Mouse (Mus musculus) myocyte (in vitro differentiated cells): ENCODE measurements around the gene Cdca7l. TPM values are rescaled to one million over a fixed set of nuclear protein-coding genes. Genes with fewer than 3 reads are reported as not detected.

Source experiments
- H3K27me3 ChIP-seq: one replicate; pipeline ENCODE4 v1.6.1; 2011; ENCODE audit not compliant: control insufficient read depth, insufficient read depth, insufficient read length
- H3K36me3 ChIP-seq: one replicate; pipeline ENCODE4 v1.6.1; 2011; ENCODE audit not compliant: control insufficient read depth, insufficient read depth
- H3K4me2 ChIP-seq: one replicate; pipeline ENCODE4 v1.6.1; 2011; ENCODE audit warnings: low read depth, control low read depth
- H3K4me3 ChIP-seq: one replicate; pipeline ENCODE4 v1.5.1; 2011; ENCODE audit warnings: mild to moderate bottlenecking, control low read depth, moderate library complexity
- H3K79me2 ChIP-seq: one replicate; pipeline ENCODE4 v1.6.1; 2011; ENCODE audit not compliant: control insufficient read depth, insufficient read depth
- H3ac ChIP-seq: one replicate; pipeline ENCODE4 v1.6.1; 2011; ENCODE audit not compliant: control insufficient read depth, insufficient read length
- CEBPB ChIP-seq: IDR thresholded peaks from 2 replicates; pipeline ENCODE4 v1.6.1; 2011; ENCODE audit warnings: mild to moderate bottlenecking, moderate library complexity; ENCODE audit not compliant: poor library complexity, insufficient read depth, severe bottlenecking
- E2F4 ChIP-seq: IDR thresholded peaks from one replicate; pipeline ENCODE4 v1.6.1; 2011; ENCODE audit warnings: mild to moderate bottlenecking, control low read depth, moderate library complexity; ENCODE audit not compliant: insufficient read depth
- MAX ChIP-seq: IDR thresholded peaks from one replicate; pipeline ENCODE4 v1.6.1; 2011; ENCODE audit warnings: low read depth, mild to moderate bottlenecking, control low read depth
- MYOD1 ChIP-seq, 3 experiments: IDR thresholded peaks; one replicate each; pipeline ENCODE4 v1.6.1; 2011; ENCODE audit warnings: control low read depth in 2 of 3, low read depth in 2 of 3, mild to moderate bottlenecking in 2 of 3, moderate library complexity in 1 of 3; ENCODE audit not compliant: insufficient read length in 2 of 3, control insufficient read depth in 1 of 3
- MYOG ChIP-seq, 3 experiments: IDR thresholded peaks; one replicate each; pipeline ENCODE4 v1.6.1; 2011; ENCODE audit warnings: control low read depth in 2 of 3, low read depth in 2 of 3, mild to moderate bottlenecking in 2 of 3; ENCODE audit not compliant: insufficient read length in 2 of 3, control insufficient read depth in 1 of 3, insufficient read depth in 1 of 3
- POLR2A ChIP-seq: IDR thresholded peaks from one replicate; pipeline ENCODE4 v1.6.1; 2011; ENCODE audit warnings: low read depth, mild to moderate bottlenecking, control low read depth, moderate library complexity; ENCODE audit not compliant: insufficient read length
- POLR2AphosphoS2 ChIP-seq: IDR thresholded peaks from one replicate; pipeline ENCODE4 v1.6.1; 2011; ENCODE audit warnings: low read depth, control low read depth; ENCODE audit not compliant: insufficient read length
- REST ChIP-seq: IDR thresholded peaks from one replicate; pipeline ENCODE4 v1.6.1; 2011; ENCODE audit warnings: mild to moderate bottlenecking, control low read depth, moderate library complexity; ENCODE audit not compliant: insufficient read depth, insufficient read length
- SRF ChIP-seq: IDR thresholded peaks from one replicate; pipeline ENCODE4 v1.6.1; 2011; ENCODE audit warnings: low read depth; ENCODE audit not compliant: control insufficient read depth, insufficient read length
- TCF12 ChIP-seq: IDR thresholded peaks from one replicate; pipeline ENCODE4 v1.6.1; 2011; ENCODE audit warnings: mild to moderate bottlenecking, control low read depth; ENCODE audit not compliant: poor library complexity, insufficient read depth, severe bottlenecking
- TCF3 ChIP-seq: IDR thresholded peaks from one replicate; pipeline ENCODE4 v1.6.1; 2011; ENCODE audit warnings: low read depth, control low read depth; ENCODE audit not compliant: insufficient read length
- USF1 ChIP-seq: IDR thresholded peaks from one replicate; pipeline ENCODE4 v1.6.1; 2011; ENCODE audit warnings: low read depth, mild to moderate bottlenecking, control low read depth, moderate library complexity
- polyA plus RNA-seq: library from polyadenylated mRNA; unstranded; fragments of >200 nt; fragmentation: generic; extraction: Trizol; gene quantifications from one replicate; pipeline ENCODE4 v1.2.1, GENCODE M21; 2012; ENCODE audit warnings: missing spikeins

Gene Cdca7l
- polyA plus RNA-seq, 1 experiment = 8.3 TPM

DNA sequence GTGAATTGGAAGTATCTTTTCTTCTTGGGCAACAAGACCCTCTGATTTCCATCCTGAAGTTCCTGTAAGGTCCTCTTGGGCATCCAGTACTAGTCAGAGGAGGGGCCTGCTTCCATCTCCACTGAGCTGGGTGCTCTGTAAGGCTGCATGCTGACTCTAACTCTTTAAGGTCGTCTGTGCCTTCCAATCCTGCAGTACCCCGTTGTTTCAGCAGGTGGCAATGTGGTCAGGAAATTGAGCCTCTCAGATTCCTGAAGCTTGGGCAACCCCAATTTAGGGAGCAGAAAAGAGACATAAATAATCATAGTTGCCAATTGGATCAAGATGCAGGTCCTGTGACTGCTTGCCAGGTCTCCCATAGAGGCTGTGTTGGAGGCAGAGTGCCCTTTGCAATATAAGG is 31.5 kb upstream of the Cdca7l start:
- Histone ChIP-seq H3K27me3 (no peaks in the 10 kb centered on the region), H3ac (no peak overlapping the region), H3K4me2 (no peak overlapping the region), H3K79me2 (no peaks in the 10 kb centered on the region), H3K36me3 (no peaks in the 10 kb centered on the region), H3K4me3 (no peak overlapping the region)
- TF ChIP-seq MYOD1 (IDR thresholded peaks at IDR 0.05; ENCODE audit: control insufficient read depth in 1 of 3, insufficient read length in 2 of 3, low read depth in 2 of 3) (no peak), USF1 (no peak), MYOG (IDR thresholded peaks at IDR 0.05; ENCODE audit: control insufficient read depth in 1 of 3, insufficient read depth in 1 of 3, insufficient read length in 2 of 3, low read depth in 2 of 3) (no peak), CEBPB (no peak), REST (no peak), TCF12 (no peak), POLR2AphosphoS2 (no peak), SRF (no peak), MAX (no peak), E2F4 (no peak), POLR2A (no peak), TCF3 (no peak)

GRCm38 (mm10) chr12:117776841-117777240 is 27.2 kb upstream of the Cdca7l start:
- H3K4me3 ChIP-seq = no peak overlapping the region
- H3K36me3 ChIP-seq = no peaks in the 10 kb centered on the region
- H3K4me2 ChIP-seq = no peak overlapping the region
- no peak overlapping the region for H3ac ChIP-seq
- H3K27me3 ChIP-seq = no peaks in the 10 kb centered on the region
- no peaks in the 10 kb centered on the region for H3K79me2 ChIP-seq
- TF ChIP-seq POLR2AphosphoS2 = no peak
- TF ChIP-seq REST = no peak
- no peak for TF ChIP-seq MAX
- TF ChIP-seq POLR2A = no peak
- no peak for TF ChIP-seq CEBPB

DNA sequence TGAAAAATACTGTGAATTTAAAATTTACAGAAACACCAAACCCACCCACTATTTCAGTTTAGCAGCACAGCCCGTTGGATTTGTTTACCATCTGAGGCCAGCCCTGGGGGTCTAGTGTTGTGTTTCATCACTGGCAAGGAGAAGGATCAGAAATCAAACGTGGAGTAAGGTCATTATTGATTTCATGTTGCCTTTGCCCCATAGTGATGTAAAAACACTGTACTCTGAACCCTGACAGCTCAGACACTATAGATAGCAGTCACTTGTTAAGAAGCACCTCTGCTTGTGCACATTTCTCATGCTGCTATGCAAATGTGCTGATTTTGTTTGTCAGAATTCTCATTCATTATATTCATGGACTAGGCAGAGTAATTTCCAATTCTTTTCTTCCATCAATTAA is 22.7 kb upstream of the Cdca7l start:
- no peak overlapping the region for H3K4me2 ChIP-seq
- H3K79me2 ChIP-seq = no peaks in the 10 kb centered on the region
- H3ac ChIP-seq = no peak overlapping the region
- peaks cover 6% of the 10 kb centered on the region for H3K27me3 ChIP-seq
- TF ChIP-seq E2F4 = no peak
- no peak for TF ChIP-seq MYOD1 (IDR thresholded peaks at IDR 0.05; ENCODE audit: control insufficient read depth in 1 of 3, insufficient read length in 2 of 3, low read depth in 2 of 3)
- no peak for TF ChIP-seq POLR2AphosphoS2
- no peak for TF ChIP-seq POLR2A
- TF ChIP-seq SRF = no peak
- TF ChIP-seq MAX = no peak
- no peak for TF ChIP-seq CEBPB
- no peak for TF ChIP-seq TCF3
- TF ChIP-seq USF1 = no peak
- TF ChIP-seq REST = no peak
- TF ChIP-seq TCF12 = no peak
- TF ChIP-seq MYOG (IDR thresholded peaks at IDR 0.05; ENCODE audit: control insufficient read depth in 1 of 3, insufficient read depth in 1 of 3, insufficient read length in 2 of 3, low read depth in 2 of 3) = no peak
- H3K36me3 ChIP-seq = no peaks in the 10 kb centered on the region
- H3K4me3 ChIP-seq = no peak overlapping the region

- Histone ChIP-seq H3K4me3 (no peak overlapping the region), H3K79me2 (no peaks in the 10 kb centered on the region)
Measured at GRCm38 (mm10) chr12:117783426-117783825, 20.7 kb upstream of the Cdca7l start.

DNA sequence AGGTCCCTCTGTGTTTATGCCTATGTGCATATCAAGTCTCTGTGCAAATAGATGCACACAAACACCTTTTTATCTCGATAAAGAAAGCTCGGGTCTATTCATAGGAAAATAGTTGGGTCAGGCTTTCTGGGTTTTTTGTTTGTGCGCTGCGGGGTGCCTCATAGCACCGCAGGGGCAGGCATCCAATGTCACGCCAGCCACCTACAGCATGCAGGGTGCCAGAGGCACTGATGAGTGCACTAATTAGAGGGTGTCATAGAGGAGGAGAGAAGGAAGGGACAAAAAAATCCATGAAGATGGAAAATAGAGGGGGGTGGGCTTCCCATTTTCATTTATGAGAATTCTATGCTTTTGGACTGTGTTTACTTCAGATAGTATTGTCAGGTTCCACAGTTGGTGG is 17.5 kb upstream of the Cdca7l start:
- H3K4me3 ChIP-seq = no peak overlapping the region
- no peak for TF ChIP-seq REST
- TF ChIP-seq USF1 = no peak
- no peak for TF ChIP-seq SRF
- TF ChIP-seq MAX = no peak
- no peak for TF ChIP-seq TCF3
- no peak for TF ChIP-seq MYOG (IDR thresholded peaks at IDR 0.05; ENCODE audit: control insufficient read depth in 1 of 3, insufficient read depth in 1 of 3, insufficient read length in 2 of 3, low read depth in 2 of 3)
- no peak for TF ChIP-seq POLR2A
- TF ChIP-seq E2F4 = no peak
- no peak for TF ChIP-seq POLR2AphosphoS2
- no peak overlapping the region for H3ac ChIP-seq

More at GRCm38 (mm10) chr12:117783426-117783825, 20.7 kb upstream of the Cdca7l start:
- TF ChIP-seq TCF12 (no peak), E2F4 (no peak), CEBPB (no peak), POLR2A (no peak), SRF (no peak), MYOD1 (IDR thresholded peaks at IDR 0.05; ENCODE audit: control insufficient read depth in 1 of 3, insufficient read length in 2 of 3, low read depth in 2 of 3) (no peak), POLR2AphosphoS2 (no peak)
- Histone ChIP-seq H3ac (no peak overlapping the region), H3K4me2 (no peak overlapping the region), H3K27me3 (peaks cover 6% of the 10 kb centered on the region), H3K36me3 (no peaks in the 10 kb centered on the region)

More for the DNA sequence above, 17.5 kb upstream of the Cdca7l start:
- H3K79me2 ChIP-seq = no peaks in the 10 kb centered on the region
- no peaks in the 10 kb centered on the region for H3K36me3 ChIP-seq
- H3K27me3 ChIP-seq = peaks cover 6% of the 10 kb centered on the region
- H3K4me2 ChIP-seq = no peak overlapping the region
